Mouse (Mus musculus) liver (tissue): Measurements from ENCODE around the gene Gcn1l1.
"Not testable (repeated sequence)": the region's sequence is repeated elsewhere in the genome, so short reads cannot be mapped to it uniquely, and the experiment has no call there.

Experiments used
- DNase-seq: peaks from one replicate; pipeline ENCODE4 v3.0.0-alpha.2; 2020; ENCODE audit warnings: mixed read lengths

Gene Gcn1l1

DNA sequence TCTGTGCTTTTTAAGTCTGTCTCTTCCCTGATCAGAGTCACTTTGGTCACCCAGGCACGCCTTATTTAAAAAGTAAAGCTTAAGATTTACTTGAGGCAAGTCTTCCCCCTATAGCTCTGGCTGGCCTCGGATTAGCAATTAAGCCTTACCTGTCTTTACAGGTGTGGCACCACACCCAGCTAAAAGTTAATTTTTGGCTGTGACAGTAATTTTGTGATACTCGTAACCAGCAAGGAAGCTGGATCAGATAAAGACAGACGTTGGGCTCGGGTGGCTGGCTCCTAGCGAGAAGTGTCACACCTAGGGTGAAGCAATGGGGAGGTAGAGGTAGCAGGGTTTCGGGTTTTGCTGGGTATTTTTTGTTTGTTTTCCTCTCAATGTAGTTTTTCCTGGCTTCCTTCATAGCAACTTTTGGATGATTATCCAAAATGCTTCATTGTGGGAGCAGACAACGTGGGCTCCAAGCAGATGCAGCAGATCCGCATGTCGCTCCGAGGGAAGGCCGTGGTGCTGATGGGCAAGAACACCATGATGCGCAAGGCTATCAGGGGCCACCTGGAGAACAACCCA lies 4.6 kb upstream of the Gcn1l1 start:
- peak; percentile 67 for DNase-seq

DNA sequence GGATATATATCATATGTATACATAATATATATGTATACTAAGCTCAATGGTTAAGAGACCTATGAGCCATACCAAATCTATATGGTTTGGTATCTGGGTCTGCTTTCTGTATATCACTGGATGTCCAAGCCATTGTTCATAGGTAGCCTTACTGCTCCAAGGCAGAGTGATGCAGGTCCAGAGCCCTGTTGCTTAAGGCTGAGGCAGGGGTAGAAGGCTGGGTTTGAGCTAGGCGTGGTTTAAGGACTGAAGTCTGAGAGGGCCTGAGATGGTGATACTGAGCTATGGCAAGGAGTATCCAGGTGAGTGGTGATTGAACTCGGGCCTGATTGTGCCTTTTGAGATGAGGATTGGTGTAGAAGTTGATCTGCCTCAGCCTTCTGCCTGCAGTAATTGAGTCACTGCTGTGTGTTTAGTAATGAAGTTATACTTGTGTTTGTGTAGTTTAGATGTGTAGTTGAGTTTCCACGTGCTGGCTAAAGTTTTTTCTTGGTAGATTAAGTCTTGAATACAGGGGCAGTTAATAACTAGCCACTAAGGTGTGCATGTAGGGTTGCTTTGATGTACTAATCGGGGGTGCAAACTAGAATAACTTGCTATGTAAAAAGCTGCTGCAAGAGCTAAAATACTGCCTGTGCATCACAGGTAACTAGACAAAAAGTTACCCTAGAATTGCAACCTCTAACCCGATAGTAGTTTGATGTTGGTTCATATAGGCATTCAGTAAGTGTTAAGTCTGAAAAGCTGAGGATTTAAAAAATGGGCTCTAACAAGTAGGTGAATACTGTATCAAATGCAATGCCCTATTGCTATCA lies 1.1 kb upstream of the Gcn1l1 start:
- no peak for DNase-seq

DNA sequence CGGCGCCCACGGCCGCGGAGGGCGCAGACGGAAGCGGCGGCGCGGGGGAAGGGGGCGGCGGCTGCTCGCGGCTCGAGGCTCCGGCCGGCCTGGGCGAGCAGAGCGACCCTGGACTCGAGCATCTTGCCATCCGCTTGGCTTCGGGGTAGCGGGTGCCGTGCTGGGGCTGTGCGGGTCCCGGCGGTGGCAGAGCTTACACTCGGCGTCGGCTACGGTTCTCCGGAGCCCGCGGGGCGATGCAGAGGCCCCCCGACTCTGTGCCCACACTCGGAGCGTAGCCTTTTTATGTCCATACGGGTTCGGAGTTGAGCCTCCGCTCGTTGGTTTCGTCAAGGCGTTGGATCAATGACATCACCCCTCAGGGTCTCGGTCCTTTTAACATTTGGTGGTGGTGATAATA lies 349 bp downstream of the Gcn1l1 start:
- DNase-seq, result no peak

DNA sequence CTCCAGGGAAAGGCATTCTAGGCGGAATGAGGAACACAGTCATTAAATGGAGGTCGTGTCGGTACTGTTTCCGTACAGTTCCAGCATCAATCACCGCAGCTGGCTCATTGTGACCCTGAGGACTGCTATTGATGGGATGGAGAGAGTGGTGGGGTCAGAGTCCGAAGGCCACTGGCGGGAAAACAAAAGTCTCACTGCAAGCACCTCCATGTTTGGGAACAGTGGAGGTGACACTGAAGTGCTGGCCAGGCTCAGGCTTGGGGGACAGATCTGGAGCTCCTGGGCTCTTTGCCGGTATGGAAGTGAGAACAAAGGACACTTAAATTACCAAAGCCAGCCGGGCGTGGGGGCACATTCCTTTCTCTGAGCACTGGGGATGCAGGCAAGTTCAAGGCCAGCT lies 3.6 kb downstream of the Gcn1l1 start:
- DNase-seq, result no peak

DNA sequence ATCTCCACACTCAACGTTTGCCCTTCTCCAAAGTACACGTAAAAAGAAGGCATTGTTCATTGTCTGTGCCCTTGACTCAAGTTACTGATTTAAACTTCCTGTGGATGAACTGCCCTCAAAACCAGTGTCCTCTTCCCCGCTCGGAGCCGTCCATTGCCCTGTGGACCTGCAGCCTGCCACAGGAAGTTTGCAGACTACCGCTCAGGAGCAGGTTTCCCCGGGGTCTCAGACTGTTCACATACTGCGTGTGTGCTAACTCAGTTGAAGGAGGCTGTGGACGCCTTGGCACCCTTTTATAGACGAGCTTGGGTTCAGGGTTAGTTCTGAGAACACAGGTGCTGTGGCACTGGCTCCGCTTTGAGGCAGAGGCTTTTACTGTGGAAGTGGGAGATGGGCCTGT lies 4.3 kb downstream of the Gcn1l1 start:
- DNase-seq, result no peak

DNA sequence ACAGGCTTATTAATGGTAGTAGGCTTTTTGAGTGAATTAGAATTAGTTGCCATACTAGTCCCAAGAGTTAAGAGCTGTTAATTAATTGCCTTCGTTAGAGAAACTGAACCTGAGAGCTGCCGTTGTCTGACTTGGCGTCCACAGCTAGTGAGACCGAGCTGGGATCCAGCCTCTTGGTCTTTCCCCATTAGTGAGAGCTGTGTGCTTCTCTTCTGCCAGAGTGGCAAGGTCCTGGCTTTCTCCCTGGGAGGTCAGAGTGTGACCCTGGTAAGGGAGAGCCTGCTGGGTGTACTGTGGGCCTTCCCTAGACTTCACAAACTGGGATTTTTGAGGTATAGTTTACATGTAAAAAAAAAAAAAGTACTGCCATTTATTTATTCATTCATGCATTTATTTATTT lies 4.7 kb downstream of the Gcn1l1 start:
- no peak for DNase-seq

DNA sequence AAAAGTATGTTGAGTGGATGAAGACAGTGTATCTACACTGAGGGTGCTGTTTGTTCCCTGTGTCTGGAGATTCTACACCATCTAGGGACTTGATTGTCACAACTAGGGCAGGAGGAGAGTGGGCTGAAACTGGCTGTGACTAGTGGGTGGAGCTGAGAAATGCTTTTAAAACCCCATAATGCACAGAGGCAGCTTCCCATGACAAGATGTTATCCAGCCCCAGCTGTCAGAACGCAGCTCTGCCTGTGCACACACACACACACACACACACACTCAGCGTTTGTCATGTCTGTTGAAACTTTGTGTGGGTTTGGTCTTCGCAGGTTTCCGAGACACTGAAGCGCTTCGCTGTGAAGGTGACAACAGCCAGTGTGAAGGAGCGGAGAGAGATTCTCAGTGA lies 6.0 kb downstream of the Gcn1l1 start:
- no peak for DNase-seq

DNA sequence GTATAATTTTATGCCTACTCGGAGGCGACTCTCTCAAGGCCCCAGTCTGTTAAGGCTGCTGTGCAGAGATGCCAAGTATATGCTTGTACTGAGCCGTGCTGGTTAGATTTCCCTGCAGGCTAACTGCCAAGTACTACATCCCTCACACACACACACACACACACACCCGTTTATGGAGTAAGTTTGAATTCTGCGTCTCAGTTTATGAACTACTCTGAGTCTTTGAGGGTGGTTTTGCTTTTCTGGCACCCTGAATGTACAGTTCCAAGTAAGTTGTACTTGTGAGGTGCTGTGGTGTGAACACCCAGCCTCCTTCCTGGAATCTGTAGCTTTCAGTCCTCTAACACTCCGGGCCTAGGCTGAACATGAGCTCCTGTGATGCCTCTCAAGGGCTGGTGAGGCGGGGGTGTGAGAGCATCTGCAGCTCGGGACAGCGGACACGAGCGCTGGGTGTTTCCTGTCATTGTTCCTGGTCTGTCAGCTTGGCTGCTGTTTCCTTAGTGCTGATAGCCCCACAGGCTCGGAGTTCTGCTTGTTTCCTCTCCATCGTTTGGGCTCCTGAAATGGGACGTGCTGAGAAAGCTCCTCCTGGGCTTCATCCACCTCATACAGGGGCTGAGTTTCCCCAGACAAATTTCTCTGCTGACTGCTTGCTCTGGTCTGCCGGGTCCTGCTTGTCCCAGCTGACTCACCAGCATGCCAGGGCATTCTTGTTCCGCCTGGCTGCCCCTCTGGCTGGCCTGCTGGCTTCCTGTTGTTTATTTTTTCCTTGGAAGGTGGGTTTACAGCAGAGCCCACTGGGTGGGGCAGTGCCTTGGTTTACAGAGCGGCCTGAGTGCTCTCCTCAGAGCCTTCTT lies 7.9 kb downstream of the Gcn1l1 start:
- no peak for DNase-seq

DNA sequence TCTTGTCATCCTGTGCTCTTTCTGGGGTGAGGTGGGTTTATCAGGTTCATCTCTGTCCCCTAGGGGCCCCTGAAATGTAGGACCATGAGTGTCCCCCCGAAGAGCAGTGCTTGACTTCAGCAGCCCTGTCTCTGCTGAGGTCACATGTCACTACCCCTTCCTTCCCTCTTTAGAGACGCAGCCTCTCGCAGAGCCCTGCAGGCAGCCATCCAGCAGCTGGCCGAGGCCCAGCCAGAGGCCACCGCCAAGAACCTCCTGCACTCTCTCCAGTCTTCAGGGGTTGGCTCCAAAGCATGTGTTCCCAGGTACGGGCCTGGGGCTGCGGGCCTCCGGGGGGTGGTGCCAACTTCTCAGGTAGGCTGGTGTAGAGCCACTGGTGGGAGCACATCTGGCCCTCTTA lies 9.9 kb downstream of the Gcn1l1 start:
- DNase-seq, result no peak

DNA sequence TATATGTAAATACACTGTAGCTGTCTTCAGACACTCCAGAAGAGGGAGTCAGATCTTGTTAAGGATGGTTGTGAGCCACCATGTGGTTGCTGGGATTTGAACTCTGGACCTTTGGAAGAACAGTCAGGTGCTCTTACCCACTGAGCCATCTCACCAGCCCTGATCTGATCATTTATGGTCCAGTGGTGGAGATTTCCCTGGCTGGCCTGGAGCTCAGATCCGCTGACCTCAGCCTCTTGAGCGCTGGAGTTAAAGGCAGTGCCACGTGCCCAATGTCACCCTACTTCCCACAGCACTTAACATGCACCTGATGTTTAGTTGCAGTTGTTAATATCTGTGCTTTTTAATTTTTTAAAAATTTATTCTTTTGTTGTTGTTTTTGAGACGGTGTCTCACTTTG lies 12.6 kb downstream of the Gcn1l1 start:
- not testable (repeated sequence) for DNase-seq

DNA sequence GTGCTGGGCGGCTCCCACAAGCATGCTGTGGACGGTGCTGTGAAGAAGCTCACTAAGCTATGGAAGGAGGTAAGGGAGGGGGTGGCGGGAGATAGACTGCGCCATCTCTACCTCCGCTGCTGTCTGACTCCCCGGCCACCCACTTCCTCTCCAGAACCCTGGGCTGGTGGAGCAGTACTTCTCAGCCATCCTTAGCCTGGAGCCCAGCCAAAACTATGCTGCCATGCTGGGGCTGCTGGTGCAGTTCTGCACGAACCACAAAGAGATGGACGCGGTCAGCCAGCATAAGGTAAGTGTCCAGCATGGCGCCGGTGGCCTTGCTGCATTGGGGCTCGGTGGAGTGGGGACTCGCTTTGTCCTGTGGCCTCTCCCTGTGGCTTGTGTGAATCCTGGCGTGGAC lies 13.9 kb downstream of the Gcn1l1 start:
- no peak for DNase-seq

DNA sequence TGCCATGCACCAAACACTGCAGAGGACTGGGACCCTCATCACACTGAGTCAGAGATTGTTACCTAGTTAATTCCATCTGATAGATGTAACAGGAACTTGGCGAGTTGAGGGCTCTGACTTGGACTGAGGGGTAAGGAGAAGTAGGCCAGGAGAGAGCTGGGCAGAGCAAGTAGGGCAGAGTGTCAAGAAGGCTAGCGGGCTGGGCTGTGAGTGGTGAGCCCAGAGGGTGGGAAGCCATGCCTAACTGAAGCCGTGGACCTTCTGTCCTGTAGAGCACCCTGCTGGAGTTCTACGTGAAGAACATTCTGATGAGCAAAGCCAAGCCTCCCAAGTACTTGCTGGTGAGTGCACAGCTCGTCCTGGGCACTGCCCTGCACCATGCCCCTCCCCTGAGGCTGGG lies 14.3 kb downstream of the Gcn1l1 start:
- no peak for DNase-seq

DNA sequence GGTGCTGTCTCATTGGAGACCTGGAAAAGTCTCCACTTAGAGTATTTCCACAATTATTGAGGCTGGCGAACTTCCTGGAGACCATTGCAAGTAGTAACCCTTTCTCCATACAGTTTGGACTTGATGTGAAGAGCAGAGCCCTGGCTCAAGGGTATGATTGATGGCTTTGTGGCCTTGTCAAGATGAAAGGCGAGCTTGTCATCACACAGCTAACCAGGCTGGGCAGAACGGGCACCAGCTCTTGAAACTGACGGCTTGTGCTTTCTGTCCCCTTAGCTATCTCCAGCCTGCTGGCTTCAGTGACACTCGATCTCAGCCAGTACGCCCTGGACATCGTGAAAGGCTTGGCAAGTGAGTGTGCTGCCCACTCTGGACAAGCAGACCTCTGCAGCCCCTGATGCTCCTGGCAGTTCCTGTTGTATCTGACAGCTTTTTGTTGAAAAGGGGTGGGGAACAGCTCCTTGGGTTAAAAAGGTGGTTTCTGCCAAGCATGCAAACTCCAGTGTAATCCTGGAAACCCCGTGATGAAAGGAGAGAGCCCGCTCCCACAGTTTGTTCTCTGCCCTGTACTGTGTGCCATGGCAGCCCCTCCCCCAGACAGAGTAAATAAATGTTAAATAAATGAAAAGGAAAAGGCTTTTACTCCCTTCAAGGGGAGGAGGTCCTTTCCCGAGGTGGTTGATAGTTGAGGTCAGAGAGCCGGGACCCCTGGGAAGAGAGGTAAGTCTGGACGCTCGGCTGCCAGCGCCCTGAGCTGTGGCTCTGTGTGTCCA lies 15.4 kb downstream of the Gcn1l1 start:
- no peak for DNase-seq

DNA sequence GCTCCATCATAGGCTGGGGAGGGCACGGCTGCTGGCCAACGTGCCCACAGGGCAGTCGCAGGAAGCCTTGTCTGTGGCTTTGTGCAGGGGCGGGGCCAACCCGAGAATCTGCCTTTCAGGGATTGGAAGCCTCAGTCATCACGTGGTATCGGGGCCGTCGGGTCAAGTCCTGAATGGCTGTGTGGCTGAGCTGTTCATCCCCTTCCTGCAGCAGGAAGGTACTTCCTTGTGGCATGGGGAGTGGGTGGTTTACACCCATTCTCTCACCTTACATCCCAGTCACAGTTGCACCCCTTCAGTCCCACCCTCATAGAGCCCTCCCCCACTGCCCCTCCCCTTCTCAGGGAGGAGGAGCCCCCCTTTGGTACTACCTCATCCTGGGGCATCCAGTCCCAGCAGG lies 16.6 kb downstream of the Gcn1l1 start:
- DNase-seq, result no peak

DNA sequence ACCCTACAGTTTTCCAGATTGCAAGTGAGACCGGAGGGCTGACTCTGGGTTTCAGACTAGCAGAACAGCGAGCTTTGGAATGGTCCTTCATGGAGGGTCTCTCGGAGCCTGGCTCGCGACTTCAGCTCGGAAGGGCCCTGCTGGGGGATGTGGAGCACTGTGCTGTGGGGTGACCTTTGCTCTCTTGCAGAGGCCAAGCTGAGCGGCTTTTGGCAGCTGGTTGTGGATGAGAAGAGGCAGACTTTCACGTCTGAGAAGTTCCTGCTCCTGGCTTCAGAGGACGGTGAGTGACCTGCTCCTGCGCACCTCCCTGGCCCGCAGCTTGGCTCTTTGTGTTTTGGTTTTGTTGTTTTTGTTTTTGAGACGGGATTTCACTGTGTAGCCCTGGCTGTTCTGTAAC lies 20.6 kb downstream of the Gcn1l1 start:
- no peak for DNase-seq

DNA sequence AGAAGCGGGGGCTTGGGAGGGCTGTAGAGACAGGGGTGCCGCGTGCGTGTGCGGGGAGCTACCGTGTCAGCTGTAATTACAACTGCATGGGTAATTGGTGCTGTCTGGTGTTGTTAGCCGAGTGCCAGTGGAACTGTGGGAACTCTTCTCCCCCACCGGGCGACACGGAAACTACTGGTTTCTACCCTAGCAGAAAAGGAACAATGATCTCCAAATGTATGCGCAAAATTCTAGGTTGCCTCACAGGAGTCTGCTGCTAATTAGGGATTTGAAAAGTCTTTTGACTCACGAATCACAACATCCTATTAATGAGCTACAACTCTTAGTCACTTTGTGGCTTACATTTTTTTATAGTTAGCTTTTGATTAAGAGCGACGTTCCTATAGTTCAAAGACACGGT lies 21.1 kb downstream of the Gcn1l1 start:
- no peak for DNase-seq

DNA sequence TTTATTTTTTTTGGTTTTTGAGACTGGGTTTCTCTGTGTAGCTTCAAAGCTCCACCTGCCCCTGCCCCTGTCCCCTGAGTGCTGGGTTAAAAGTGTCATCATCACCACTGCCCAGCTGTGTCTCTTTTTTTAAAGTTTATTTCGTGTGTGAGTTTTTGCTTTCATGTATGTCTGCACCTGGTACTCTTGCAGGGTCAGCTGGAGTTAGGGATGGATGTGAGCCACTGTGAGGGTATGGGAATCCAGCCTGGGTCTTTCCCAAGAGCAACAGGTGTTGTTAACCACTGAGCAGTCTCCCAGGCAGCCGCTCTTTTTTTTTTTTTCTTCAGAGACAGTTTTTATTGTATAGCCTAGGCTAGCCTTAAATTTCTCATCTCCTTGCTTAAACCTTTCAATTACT lies 21.7 kb downstream of the Gcn1l1 start:
- no peak for DNase-seq

DNA sequence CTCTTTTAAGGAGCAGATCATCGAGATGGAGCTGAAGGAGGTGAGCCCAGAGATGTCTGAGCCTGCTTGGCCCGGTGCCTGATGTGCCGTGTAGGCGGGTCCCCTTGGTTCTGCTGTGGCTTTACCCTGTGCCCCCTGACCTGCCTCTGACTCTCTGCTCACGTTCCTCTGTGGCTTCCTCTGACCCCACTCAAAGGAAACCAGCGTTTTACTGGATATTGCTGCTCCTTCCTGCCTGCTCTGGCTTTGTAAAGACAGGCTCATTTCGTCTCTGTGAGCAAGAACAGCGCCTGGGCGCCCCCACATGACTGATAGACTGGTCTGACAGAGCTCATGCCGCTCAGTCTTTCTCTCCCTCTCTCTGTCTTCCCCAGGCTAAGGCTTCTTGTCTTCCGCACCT lies 26.0 kb downstream of the Gcn1l1 start:
- DNase-seq, result no peak

DNA sequence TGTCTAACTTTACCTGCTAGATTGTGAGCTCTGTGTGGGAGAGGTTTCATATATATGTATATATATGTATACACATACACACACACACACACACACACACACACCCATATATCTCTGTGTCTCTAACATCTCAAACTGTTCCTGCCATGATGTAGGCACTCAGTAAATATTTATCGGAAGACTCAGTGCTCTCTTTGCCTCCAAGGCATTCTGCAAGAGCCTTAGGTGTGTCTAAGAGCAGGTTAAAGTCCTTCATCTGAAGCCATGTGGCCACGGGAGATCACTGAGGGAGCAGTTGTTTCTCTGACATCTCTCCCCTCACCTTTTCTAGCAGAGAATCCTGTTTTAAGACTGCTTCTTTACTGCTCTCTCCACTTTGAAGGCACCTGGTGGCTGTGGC lies 26.5 kb downstream of the Gcn1l1 start:
- no peak for DNase-seq

DNA sequence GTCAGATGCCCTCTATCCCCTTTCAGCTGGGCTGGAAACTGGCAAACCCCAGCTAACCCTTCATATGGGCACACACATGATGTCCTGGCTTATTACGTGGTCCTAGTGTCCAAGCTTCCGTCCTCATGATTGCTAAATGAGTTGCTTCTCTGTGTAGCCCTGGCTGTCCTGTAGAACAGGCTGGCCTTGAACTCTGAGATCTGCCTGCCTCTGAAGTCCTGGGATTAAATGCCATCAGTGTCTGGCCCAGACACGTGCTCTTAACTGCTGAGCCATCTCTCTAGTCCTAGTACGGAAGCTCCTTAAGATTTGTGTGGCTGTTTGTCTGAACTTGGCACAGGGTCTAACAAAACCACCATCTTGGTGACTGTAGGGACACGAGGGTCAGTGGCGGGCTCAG lies 38.5 kb downstream of the Gcn1l1 start:
- no peak for DNase-seq

DNA sequence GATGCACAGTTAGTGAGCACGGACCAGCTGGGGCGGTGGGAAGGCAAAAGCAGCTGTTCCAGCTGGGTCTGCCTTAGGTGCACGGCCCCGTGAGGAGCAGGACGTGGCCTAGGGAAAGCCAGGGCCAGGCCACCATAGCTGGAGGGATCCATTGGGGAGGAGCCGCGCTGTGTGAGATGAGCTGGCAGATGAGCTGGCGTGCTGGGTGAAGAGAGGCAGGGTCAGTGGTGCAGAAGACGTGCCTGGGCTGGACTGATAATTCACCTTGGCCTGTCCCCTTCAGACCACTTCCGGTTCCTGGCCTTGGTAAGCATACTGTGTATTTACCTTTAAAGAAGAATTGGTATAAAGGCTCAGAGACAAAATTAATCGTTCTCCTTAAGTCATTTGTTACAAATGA lies 46.5 kb downstream of the Gcn1l1 start:
- peak; percentile 57 for DNase-seq

DNA sequence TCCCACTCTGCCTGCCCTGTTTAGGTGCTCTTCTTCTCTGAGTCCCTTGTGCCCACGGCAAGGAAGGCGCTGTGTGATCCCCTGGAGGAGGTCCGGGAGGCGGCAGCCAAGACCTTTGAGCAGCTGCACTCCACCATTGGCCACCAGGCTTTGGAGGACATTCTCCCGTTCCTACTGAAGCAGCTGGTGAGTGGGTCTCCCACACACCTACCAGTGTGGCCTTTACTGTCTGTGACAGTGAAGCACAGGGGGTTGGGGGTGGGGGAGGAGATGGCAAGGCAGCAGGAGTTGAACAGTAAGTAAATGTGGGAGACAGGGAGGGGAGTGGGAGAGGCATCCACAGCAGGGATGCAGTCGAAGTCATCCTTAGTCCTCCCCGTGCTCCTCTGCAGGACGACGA lies 48.3 kb downstream of the Gcn1l1 start:
- DNase-seq, result no peak

DNA sequence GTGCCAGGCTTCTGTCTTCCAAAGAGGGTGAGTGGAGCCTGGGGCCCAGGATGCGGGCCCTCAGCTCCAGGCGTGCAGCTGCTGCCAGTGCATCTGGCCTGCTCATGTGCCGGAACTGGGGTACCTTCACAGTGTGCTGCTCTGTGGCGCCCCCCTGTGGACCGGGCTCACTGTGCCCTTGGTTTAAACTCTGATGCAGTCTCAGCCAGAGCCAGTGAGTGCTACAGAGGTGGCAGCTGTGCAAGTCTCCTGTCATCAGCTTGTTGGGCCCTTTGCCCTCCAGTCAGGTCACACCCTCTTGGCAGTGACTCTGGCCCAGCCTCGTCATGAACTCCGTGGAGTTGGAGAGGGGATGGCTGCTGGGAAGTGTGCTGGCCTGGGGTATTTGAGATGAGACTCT lies 49.9 kb downstream of the Gcn1l1 start:
- peak; percentile 75 for DNase-seq
